Mouse (Mus musculus): Measurements from ENCODE around the gene Ctsq. TPM values are rescaled to one million over a fixed set of nuclear protein-coding genes. Genes with fewer than 3 reads are reported as not detected.
"Not testable (repeated sequence)": the region's sequence is repeated elsewhere in the genome, so short reads cannot be mapped to it uniquely, and the experiment has no call there.

Ctsq gene
- not detected for total RNA-seq (2022)

GRCm38 (mm10) chr13:61040531-61040930 lies at the start of gene Ctsq:
TSS of gene Ctsq (minus strand) at chr13:61040631.
- no peak for DNase-seq (ENCODE audit: low spot score)

- DNase-seq (ENCODE audit: low spot score), result no peak
Measured at GRCm38 (mm10) chr13:61022785-61023184, 17.6 kb downstream of the Ctsq start.

- no peak for DNase-seq (ENCODE audit: low spot score)
Measured at GRCm38 (mm10) chr13:61021844-61022243, 18.6 kb downstream of the Ctsq start.

- no peak for DNase-seq (ENCODE audit: low spot score)
Measured at GRCm38 (mm10) chr13:61010171-61010570, 30.3 kb downstream of the Ctsq start.

GRCm38 (mm10) chr13:61005859-61006258 lies 34.6 kb downstream of the Ctsq start, which contains the start of gene Ctsj:
TSS of gene Ctsj (minus strand) at chr13:61005959.
- DNase-seq (ENCODE audit: low spot score), result no peak

GRCm38 (mm10) chr13:60997600-60997999 lies 42.8 kb downstream of the Ctsq start:
- no peak for DNase-seq (ENCODE audit: low spot score)

- not testable (repeated sequence) for DNase-seq (ENCODE audit: low spot score)
Measured at GRCm38 (mm10) chr13:60986915-60987314, 53.5 kb downstream of the Ctsq start.

Other genes with a start within 250 kb of the Ctsq start
- gene Ctsll3, start 237.8 kb downstream of the Ctsq start, total RNA-seq (2022), result not detected
- gene 4930486L24Rik, start 176.2 kb downstream of the Ctsq start, total RNA-seq (2022), result under 1 TPM in 2 of 4 experiments, not detected in 2; 0.31 to 0.92 TPM
- gene Gm49392, start 143.7 kb downstream of the Ctsq start, total RNA-seq (2022), result 1 to 10 TPM in 3 of 4 experiments, under 1 TPM in 1; 0.69 to 2.7 (median 1.4) TPM
- gene Ctla2b, start 143.2 kb downstream of the Ctsq start, total RNA-seq (2022), result 10 to 100 TPM in 1 of 4 experiments, 1 to 10 TPM in 3; 4.5 to 11.0 (median 6.1) TPM
- gene Tpbpb, start 135.8 kb downstream of the Ctsq start, total RNA-seq (2022), result not detected
- gene Gm49393, start 105.0 kb downstream of the Ctsq start, total RNA-seq (2022), result not detected
- 1 to 10 TPM; 1.5 to 5.0 (median 3.1) TPM for gene Gm49391, start 104.1 kb downstream of the Ctsq start, total RNA-seq (2022)
- gene Ctla2a, start 104.0 kb downstream of the Ctsq start, total RNA-seq (2022), result 10 to 100 TPM; 61.7 to 73.7 (median 68.6) TPM
- not detected for gene Tpbpa, start 98.6 kb downstream of the Ctsq start, total RNA-seq (2022)
- not detected for gene Ctsj, start 34.7 kb downstream of the Ctsq start, total RNA-seq (2022)
- gene Ctsr, start 123.6 kb upstream of the Ctsq start, total RNA-seq (2022), result not detected
- gene Cts6, start 162.8 kb upstream of the Ctsq start, total RNA-seq (2022), result not detected
- not detected for gene Cts8, start 214.7 kb upstream of the Ctsq start, total RNA-seq (2022)
- not detected for gene Gm49398, start 248.2 kb upstream of the Ctsq start, total RNA-seq (2022)